Mouse (Mus musculus) limb, embryonic 14.5 days (tissue): ENCODE measurements at regions not wholly inside any gene's neighbourhood (a gene's known extent, or its start where the extent isn't known, plus 50 kb on each side); places are given as distances from the start of the nearest gene placed in this dataset.

Source experiments
- ATAC-seq: fragments of 200-750 bp; cut with Nextera tagmentation; 2 replicates; pipeline ENCODE4 v1.8.0; 2017; ENCODE audit warnings: low read depth, moderate number of reproducible peaks, moderate TSS enrichment; ENCODE audit not compliant: low FRiP score
- DNase-seq: peaks from one replicate; pipeline ENCODE4 v3.0.0-alpha.2; 2015; ENCODE audit warnings: low spot score
- H3K27ac ChIP-seq: fragments of 300-500 bp; sonication (generic); replicated peaks from 2 replicates; pipeline ENCODE4 v1.5.1; 2014; ENCODE audit warnings: low read depth, mild to moderate bottlenecking, low read length, moderate library complexity, mixed read lengths
- H3K27me3 ChIP-seq: fragments of 300-500 bp; sonication (generic); 2 replicates; pipeline ENCODE4 v1.6.1; 2014; ENCODE audit warnings: low read length, mixed read lengths; ENCODE audit not compliant: control insufficient read depth, insufficient read depth
- H3K36me3 ChIP-seq: fragments of 300-500 bp; sonication (generic); 2 replicates; pipeline ENCODE4 v1.6.1; 2014; ENCODE audit warnings: mild to moderate bottlenecking, low read length, moderate library complexity, mixed read lengths; ENCODE audit not compliant: control insufficient read depth, insufficient read depth
- H3K4me1 ChIP-seq: fragments of 300-500 bp; sonication (generic); 2 replicates; pipeline ENCODE4 v1.6.1; 2014; ENCODE audit warnings: antibody characterized with exemption, low read length, mixed read lengths; ENCODE audit not compliant: control insufficient read depth, insufficient read depth
- H3K4me2 ChIP-seq: fragments of 300-500 bp; sonication (generic); replicated peaks from 2 replicates; pipeline ENCODE4 v1.6.1; 2014; ENCODE audit warnings: low read depth, mild to moderate bottlenecking, low read length, moderate library complexity; ENCODE audit not compliant: severe bottlenecking
- H3K4me3 ChIP-seq: fragments of 300-500 bp; sonication (generic); replicated peaks from 2 replicates; pipeline ENCODE4 v1.5.1; 2014; ENCODE audit warnings: low read length
- H3K9ac ChIP-seq: fragments of 300-500 bp; sonication (generic); 2 replicates; pipeline ENCODE4 v1.6.1; 2014; ENCODE audit warnings: mild to moderate bottlenecking, low read depth, low read length, moderate library complexity; ENCODE audit not compliant: severe bottlenecking
- H3K9me3 ChIP-seq: fragments of 300-500 bp; sonication (generic); 2 replicates; pipeline ENCODE4 v1.6.1; 2016; ENCODE audit warnings: low read length; ENCODE audit not compliant: control insufficient read depth
- POLR2A ChIP-seq: fragments of 200-500 bp; IDR thresholded peaks from 2 replicates; pipeline ENCODE4 v1.8.0; 2012; ENCODE audit warnings: inconsistent platforms, mild to moderate bottlenecking, moderate library complexity, borderline replicate concordance; ENCODE audit not compliant: insufficient read depth, insufficient read length; ENCODE audit errors: extremely low read depth
- WGBS: fragments of 180-500 bp; shearing (Covaris S2); extraction: QIAGEN DNeasy Blood & Tissue Kit; methylation state at CpG from one replicate; pipeline ENCODE4 v1.1.7; 2014; 5-methylcytosine and 5-hydroxymethylcytosine counted together

DNA sequence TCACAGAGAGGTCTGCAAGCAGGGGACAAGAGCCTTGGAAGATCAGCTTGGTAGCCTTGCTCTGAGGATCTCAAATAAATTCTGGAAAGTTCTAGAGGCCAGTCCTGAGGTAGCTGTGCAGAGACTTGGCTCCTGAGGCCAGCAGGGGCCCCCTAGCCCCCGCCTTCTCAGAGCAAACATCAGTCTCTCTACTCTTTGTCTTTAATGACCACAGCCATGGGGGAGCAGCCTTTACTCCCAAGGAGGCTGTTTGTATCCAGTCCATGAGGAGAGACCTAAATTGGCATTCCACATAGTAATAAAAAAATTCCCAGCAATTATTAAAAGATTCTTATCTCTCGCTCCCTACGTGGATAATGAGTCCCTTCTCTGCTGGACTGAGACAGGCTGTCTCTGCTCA lies 726.8 kb downstream of the Gm826 start:
- WGBS, result 13% methylated on average over 3 of the region's 3 CpGs
- ATAC-seq (no peak), DNase-seq (no peak)

DNA sequence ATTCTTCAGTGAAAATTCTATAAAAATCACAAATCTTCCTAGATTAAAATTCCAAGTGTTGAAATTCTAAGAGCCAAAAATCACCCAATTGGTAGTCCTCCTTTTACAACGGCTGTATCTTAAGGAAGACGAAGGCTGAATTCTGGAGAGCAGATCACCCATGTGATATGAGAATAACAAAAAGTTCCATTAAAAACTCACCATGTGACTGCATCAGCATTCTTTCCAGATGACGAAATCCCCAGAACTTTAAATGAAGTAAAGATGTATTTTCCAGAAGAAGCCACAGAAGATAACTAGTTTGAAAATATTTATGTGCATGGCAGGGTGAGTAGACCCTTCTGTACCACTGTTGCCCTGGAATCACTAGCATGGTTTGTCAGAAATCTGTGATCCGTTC lies 723.5 kb downstream of the Gm826 start:
- ATAC-seq (no peak), DNase-seq (peak; percentile 39)
- no peaks in the 10 kb centered on the region for H3K36me3 ChIP-seq
- no peak for TF ChIP-seq POLR2A
- no peak overlapping the region for H3K9ac ChIP-seq
- no peak overlapping the region for H3K4me3 ChIP-seq
- peaks cover 6% of the 10 kb centered on the region; the same call in 1 of the 2 replicates for H3K4me1 ChIP-seq
- no peak overlapping the region for H3K4me2 ChIP-seq
- H3K9me3 ChIP-seq, result no peaks in the 10 kb centered on the region
- H3K27ac ChIP-seq, result no peak overlapping the region
- 66% methylated on average over 4 of the region's 4 CpGs for WGBS
- no peaks in the 10 kb centered on the region for H3K27me3 ChIP-seq

More for the DNA sequence above, 726.8 kb downstream of the Gm826 start:
- Histone ChIP-seq H3K4me1 (peaks cover 6% of the 10 kb centered on the region; the same call in 1 of the 2 replicates), H3K9ac (no peak overlapping the region), H3K4me2 (no peak overlapping the region), H3K9me3 (no peaks in the 10 kb centered on the region), H3K4me3 (no peak overlapping the region), H3K27me3 (no peaks in the 10 kb centered on the region), H3K27ac (no peak overlapping the region), H3K36me3 (no peaks in the 10 kb centered on the region)
- TF ChIP-seq POLR2A, result no peak

DNA sequence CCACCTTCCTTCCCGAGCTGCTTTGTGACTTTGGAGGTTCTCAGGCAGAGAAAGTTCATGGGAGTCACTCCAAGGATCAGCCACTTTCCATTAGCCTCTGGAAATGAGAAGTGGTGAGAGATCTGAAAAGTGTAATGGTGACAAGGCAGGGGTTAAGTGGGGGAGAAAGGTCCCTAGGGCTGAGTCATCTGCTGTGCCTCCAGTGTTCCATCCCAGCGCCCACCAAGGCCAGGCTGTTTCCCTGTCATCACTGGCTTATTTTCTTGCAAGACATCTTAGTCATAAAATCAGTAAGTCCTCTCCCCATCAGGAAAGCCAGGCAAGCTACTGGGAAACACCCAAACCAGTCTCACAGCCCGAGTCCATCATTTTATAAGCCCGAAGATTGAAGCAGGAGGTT lies 717.3 kb downstream of the Gm826 start:
- H3K27ac ChIP-seq, result no peak overlapping the region
- no peak for TF ChIP-seq POLR2A
- no peak for DNase-seq
- no peaks in the 10 kb centered on the region for H3K4me1 ChIP-seq
- H3K9ac ChIP-seq, result no peak overlapping the region
- 24% methylated on average over 4 of the region's 4 CpGs for WGBS
- H3K4me2 ChIP-seq, result no peak overlapping the region
- H3K4me3 ChIP-seq, result no peak overlapping the region
- no peaks in the 10 kb centered on the region for H3K36me3 ChIP-seq
- H3K9me3 ChIP-seq, result no peaks in the 10 kb centered on the region
- no peak for ATAC-seq
- H3K27me3 ChIP-seq, result no peaks in the 10 kb centered on the region

DNA sequence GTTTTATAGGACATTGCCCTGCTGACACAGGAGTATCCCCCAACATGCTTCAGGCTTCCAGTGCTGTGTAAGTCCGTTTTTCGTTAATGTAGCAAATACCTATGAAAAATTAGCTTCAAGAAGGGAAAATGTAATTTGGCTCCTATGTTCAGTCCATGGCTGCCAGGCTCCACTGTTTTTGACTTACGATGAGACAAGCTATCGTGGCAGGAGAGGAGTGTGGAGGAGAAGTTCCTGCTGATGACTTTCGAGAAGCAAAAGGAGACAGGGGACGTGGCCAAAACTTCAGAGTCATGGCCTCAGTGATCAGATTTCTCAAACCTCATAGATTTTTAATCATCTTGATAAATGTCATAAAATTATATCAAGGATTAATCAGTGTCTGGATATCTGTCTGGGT lies 712.7 kb downstream of the Gm826 start:
- 82% methylated on average over 6 of the region's 6 CpGs for WGBS
- ATAC-seq (no peak), DNase-seq (no peak)

DNA sequence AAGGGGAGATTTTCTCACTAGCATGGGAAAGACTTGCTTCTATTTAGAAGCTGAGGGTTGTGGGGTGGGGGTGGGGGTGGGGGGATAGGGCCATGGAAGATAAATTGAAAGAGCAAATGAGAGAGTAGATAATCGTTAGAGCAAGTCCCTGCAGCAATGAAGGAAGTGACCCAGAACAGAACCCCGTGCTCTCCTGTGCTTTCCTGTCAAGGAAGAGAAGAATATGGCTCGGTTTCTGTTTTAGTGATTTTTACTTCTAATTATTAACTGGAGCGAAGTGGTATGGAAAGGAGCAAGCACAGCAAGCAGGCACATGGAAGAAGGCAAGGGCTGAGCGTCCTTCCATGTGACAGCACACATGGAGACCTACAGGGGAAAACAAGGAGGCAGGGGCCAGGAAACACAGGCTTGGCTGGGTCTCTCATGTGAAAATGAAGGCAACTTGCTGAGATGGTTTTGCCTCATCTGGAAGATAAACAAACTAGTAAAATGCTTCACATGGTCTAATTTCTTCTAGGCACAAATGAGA lies 711.8 kb downstream of the Gm826 start:
- Histone ChIP-seq H3K4me2 (no peak overlapping the region), H3K4me1 (no peaks in the 10 kb centered on the region), H3K27ac (no peak overlapping the region), H3K4me3 (no peak overlapping the region), H3K9me3 (no peaks in the 10 kb centered on the region), H3K27me3 (no peaks in the 10 kb centered on the region), H3K36me3 (no peaks in the 10 kb centered on the region), H3K9ac (no peak overlapping the region)
- WGBS, result 59% methylated on average over 5 of the region's 5 CpGs
- no peak for TF ChIP-seq POLR2A
- no peak for DNase-seq
- ATAC-seq, result no peak

More for the DNA sequence above, 712.7 kb downstream of the Gm826 start:
- no peak for TF ChIP-seq POLR2A
- no peak overlapping the region for H3K4me3 ChIP-seq
- H3K9ac ChIP-seq, result no peak overlapping the region
- no peaks in the 10 kb centered on the region for H3K36me3 ChIP-seq
- no peaks in the 10 kb centered on the region for H3K27me3 ChIP-seq
- no peak overlapping the region for H3K27ac ChIP-seq
- no peaks in the 10 kb centered on the region for H3K9me3 ChIP-seq
- no peak overlapping the region for H3K4me2 ChIP-seq
- no peaks in the 10 kb centered on the region for H3K4me1 ChIP-seq

DNA sequence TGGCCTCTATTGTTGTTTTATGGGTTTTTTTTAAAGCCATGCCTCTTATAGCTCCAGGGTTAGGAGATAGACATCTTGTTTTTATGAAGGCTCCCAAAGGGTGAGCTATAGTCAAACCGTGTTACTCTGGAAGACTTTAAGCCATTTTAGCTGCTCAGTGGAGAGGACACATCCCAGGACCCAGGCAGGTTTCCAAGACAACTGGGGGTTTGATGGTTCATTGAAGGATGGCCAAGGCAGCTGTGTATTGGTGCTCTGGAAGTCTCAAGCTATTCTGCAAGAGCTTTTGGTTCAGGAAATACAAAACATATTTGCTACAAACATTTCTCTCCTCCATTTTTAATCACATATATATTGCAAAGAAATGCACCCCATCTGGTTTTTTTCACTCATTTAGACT lies 708.7 kb downstream of the Gm826 start:
- no peaks in the 10 kb centered on the region for H3K9me3 ChIP-seq
- no peak overlapping the region for H3K4me3 ChIP-seq
- H3K9ac ChIP-seq, result no peak overlapping the region
- no peak for TF ChIP-seq POLR2A
- DNase-seq (no peak), ATAC-seq (no peak)
- H3K4me2 ChIP-seq, result no peak overlapping the region
- H3K27ac ChIP-seq, result no peak overlapping the region
- 16% methylated on average over 1 of the region's 1 CpGs for WGBS
- H3K36me3 ChIP-seq, result no peaks in the 10 kb centered on the region
- no peaks in the 10 kb centered on the region for H3K27me3 ChIP-seq
- H3K4me1 ChIP-seq, result no peaks in the 10 kb centered on the region
